Mouse (Mus musculus) ES-E14 (cell line): ENCODE measurements at regions not wholly inside any gene's neighbourhood (a gene's known extent, or its start where the extent isn't known, plus 50 kb on each side); places are given as distances from the start of the nearest gene placed in this dataset.

Source experiments
- DNase-seq: peaks from one replicate; pipeline ENCODE4 v3.0.0-alpha.2; 2013; ENCODE audit warnings: low read depth, low spot score
- H3K27ac ChIP-seq: 2 replicates; pipeline ENCODE4 v1.5.1; 2012; ENCODE audit warnings: low read depth, mild to moderate bottlenecking, low read length, moderate library complexity, mixed read lengths; ENCODE audit not compliant: poor library complexity, insufficient read depth, severe bottlenecking
- H3K36me3 ChIP-seq: 2 replicates; pipeline ENCODE4 v1.6.1; 2012; ENCODE audit warnings: mild to moderate bottlenecking, low read length, moderate library complexity, mixed read lengths; ENCODE audit not compliant: control insufficient read depth, poor library complexity, insufficient read depth, severe bottlenecking
- H3K4me1 ChIP-seq, 2 experiments: fragments of 150-350 bp in 1 of 2; sonication (generic) in 1 of 2; 2 replicates each; pipeline ENCODE4 v1.6.1; 2012; ENCODE audit warnings: low read length in 2 of 2, mild to moderate bottlenecking in 1 of 2, mixed read lengths in 1 of 2; ENCODE audit not compliant: control insufficient read depth in 2 of 2, insufficient read depth in 2 of 2, poor library complexity in 1 of 2
- H3K4me3 ChIP-seq, 2 experiments: fragments of 150-350 bp in 1 of 2; sonication (generic) in 1 of 2; 2 replicates each; pipeline ENCODE4 v1.5.1; 2012; ENCODE audit warnings: low read length in 2 of 2, low read depth in 1 of 2, mild to moderate bottlenecking in 1 of 2, mixed read lengths in 1 of 2; ENCODE audit not compliant: insufficient read depth in 1 of 2, poor library complexity in 1 of 2, severe bottlenecking in 1 of 2
- H3K9ac ChIP-seq: 2 replicates; pipeline ENCODE4 v1.6.1; 2012; ENCODE audit warnings: low read depth, mild to moderate bottlenecking, low read length, mixed read lengths; ENCODE audit not compliant: poor library complexity, insufficient read depth, severe bottlenecking
- H3K9me3 ChIP-seq: fragments of 150-350 bp; sonication (generic); 2 replicates; pipeline ENCODE4 v1.6.1; 2012; ENCODE audit warnings: low read depth, mild to moderate bottlenecking, low read length; ENCODE audit not compliant: control insufficient read depth, insufficient read depth
- CHD2 ChIP-seq: IDR thresholded peaks from 2 replicates; pipeline ENCODE4 v1.6.1; 2014; ENCODE audit warnings: mild to moderate bottlenecking, low read depth, low read length, inconsistent platforms
- HCFC1 ChIP-seq: IDR thresholded peaks from 2 replicates; pipeline ENCODE4 v1.6.1; 2012; ENCODE audit warnings: low read length, inconsistent platforms, borderline replicate concordance; ENCODE audit not compliant: insufficient read depth
- MAFK ChIP-seq: IDR thresholded peaks from 2 replicates; pipeline ENCODE4 v1.6.1; 2014; ENCODE audit warnings: mild to moderate bottlenecking, low read depth, low read length, inconsistent platforms; ENCODE audit not compliant: insufficient read depth
- ZC3H11A ChIP-seq: IDR thresholded peaks from 2 replicates; pipeline ENCODE4 v1.6.1; 2012; ENCODE audit warnings: low read depth, mild to moderate bottlenecking, inconsistent platforms, low read length, borderline replicate concordance
- ZNF384 ChIP-seq: IDR thresholded peaks from 2 replicates; pipeline ENCODE4 v1.6.1; 2012; ENCODE audit warnings: low read depth, low read length, inconsistent platforms
- in situ Hi-C, 2 experiments: fragments of 600-800 bp; cut with MboI; formaldehyde crosslinking; loops; one replicate each; pipeline ENCODE4 v1.15.1; 2025; ENCODE audit warnings: low sequenced_read_pairs in 2 of 2, inconsistent platforms in 1 of 2; ENCODE audit not compliant: unreplicated experiment in 2 of 2

DNA sequence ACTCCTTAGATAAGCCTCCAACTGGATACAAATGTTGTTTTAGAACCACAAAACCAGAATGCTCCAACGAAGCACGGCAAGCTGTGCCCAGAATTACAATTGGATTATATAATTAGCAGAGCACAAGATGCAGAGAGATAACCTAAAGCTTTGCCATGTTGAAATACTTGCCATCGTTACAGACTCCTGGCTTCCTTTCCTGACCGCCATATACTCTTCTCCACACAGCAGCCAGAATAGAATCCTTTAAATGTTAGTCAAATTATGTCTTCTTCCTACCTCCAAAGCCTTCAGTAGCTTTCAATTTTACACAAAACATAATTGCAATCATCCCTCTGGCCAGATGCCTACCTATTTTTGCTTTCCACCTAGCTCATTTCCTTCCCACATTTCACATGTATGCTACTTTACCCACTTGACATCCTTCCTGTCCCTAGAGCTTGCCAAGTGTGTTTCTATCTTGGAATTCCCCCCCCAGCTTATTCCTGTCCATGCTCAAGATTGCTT lies 52.8 kb upstream of the G2e3 start:
- Histone ChIP-seq H3K9ac (no peak overlapping the region), H3K4me3 (no peak overlapping the region), H3K27ac (no peak overlapping the region), H3K4me1 (no peaks in the 10 kb centered on the region), H3K9me3 (no peaks in the 10 kb centered on the region), H3K36me3 (no peaks in the 10 kb centered on the region)
- in situ Hi-C loops = no loop called here
- TF ChIP-seq ZNF384 = no peak
- no peak for TF ChIP-seq CHD2
- TF ChIP-seq MAFK = no peak
- no peak for TF ChIP-seq HCFC1
- TF ChIP-seq ZC3H11A = no peak
- DNase-seq = no peak

DNA sequence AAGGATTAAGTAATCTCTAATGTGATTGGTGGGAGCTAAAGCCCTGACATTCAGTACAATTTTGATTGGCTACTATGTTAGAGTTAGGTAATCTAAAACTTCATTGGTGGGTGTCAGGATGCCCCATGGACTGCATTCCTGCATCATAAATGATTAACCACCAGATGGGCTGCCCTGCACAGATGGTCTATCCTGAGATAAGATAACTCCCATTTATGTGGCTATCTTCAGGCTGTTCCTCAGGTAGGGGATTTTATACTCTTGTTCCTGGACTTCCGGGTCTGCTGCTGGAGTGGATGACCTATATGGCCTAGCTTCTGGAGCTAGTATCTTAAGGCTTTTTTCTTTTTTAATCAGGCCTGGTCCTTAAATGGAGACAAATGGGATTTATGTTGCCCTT lies 69.5 kb upstream of the G2e3 start:
- no peak for DNase-seq
- Histone ChIP-seq H3K36me3 (no peaks in the 10 kb centered on the region), H3K9ac (no peak overlapping the region), H3K4me3 (no peak overlapping the region), H3K4me1 (no peaks in the 10 kb centered on the region), H3K9me3 (no peaks in the 10 kb centered on the region), H3K27ac (no peak overlapping the region)
- in situ Hi-C loops = no loop called here
- TF ChIP-seq CHD2 (no peak), ZC3H11A (no peak), HCFC1 (no peak), MAFK (no peak), ZNF384 (no peak)

DNA sequence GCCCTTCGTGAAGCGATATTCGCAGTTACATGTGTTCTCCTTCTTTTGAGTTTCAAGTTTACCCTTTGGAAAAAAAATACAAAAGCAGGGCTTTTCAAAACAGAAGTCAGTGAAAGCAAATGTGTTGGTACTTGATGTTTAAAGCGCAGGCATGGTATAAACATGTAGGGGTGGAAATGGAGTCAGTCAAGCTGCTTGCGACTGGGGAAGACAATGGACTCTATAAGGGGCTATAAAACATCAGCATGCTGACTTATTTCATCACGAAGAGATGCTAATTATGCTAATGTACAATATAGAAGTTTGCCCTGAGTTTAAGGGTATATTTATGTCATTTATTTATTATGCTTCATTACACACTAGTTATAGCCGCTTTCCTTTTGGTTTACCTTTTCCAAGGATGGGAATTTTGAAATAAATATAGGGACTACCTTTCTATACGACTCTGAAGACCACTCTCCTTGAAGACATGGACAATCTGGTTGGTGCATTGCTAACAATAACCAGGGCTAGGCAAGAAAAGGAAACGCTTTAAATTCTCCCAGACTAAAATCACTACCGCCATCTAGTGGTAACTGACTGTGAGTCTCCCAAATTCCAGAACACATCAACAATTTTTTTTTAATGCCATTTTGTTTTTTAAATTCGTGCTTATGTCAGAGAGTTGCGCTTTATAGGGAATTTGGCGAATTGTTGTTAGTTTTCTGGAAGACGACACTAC lies 71.9 kb upstream of the G2e3 start:
- no peak overlapping the region for H3K27ac ChIP-seq
- peak; percentile 31 for DNase-seq
- no peaks in the 10 kb centered on the region for H3K9me3 ChIP-seq
- in situ Hi-C loops = no loop called here
- TF ChIP-seq HCFC1 (no peak), ZNF384 (peak; percentile 69; the same call in 1 of the 2 replicates)
- no peak overlapping the region for H3K4me3 ChIP-seq
- H3K36me3 ChIP-seq = no peaks in the 10 kb centered on the region
- H3K9ac ChIP-seq = no peak overlapping the region
- H3K4me1 ChIP-seq = no peaks in the 10 kb centered on the region

DNA sequence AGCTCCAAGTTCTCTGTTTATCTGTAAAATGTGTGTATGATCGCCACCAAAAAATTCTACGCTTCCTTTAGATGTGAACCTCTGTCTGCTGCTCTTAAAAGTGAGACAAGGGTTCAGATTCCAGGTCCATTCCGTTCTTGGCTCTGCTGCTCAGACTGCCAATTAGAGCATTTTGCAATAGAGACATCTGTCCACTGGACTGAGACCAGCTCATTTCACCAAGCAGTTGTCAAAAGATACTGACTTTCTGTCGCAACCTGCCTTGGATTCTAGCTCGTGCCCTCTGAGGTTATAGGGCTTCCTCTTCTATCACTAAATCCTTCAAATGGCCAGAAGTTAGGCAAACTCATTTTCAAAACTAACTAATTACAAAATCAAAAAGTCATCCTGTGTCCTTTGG lies 74.4 kb upstream of the G2e3 start:
- Histone ChIP-seq H3K9ac (no peak overlapping the region), H3K36me3 (no peaks in the 10 kb centered on the region), H3K4me3 (no peak overlapping the region), H3K9me3 (no peaks in the 10 kb centered on the region), H3K27ac (no peak overlapping the region), H3K4me1 (no peaks in the 10 kb centered on the region)
- in situ Hi-C loops = no loop called here
- DNase-seq = no peak
- no peak for TF ChIP-seq CHD2

DNA sequence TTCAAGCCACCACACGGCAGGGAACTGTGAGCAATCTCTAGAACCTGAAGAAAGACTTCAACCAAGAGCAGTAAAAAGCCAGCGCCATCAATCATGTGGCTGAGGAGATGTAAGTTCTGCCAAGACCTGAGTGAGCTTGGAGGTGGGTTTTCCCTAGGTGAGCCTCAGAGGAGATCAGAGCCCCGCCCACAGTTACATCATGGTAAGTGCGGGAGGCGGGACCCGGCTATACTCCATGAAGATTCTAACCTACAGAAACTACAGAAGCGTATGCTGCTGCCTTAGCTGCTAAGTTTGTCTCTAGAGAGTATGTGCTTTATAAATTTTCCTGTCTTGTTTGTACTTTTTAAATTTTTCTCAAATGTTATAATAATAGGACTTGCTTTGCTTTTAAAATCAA lies 105.0 kb upstream of the G2e3 start:
- in situ Hi-C loops = no loop called here
- Histone ChIP-seq H3K27ac (no peak overlapping the region), H3K36me3 (no peaks in the 10 kb centered on the region), H3K9ac (no peak overlapping the region), H3K9me3 (no peaks in the 10 kb centered on the region), H3K4me1 (no peaks in the 10 kb centered on the region), H3K4me3 (no peak overlapping the region)
- no peak for DNase-seq
- TF ChIP-seq HCFC1 = no peak
- no peak for TF ChIP-seq CHD2
- TF ChIP-seq ZC3H11A = no peak
- no peak for TF ChIP-seq MAFK
- no peak for TF ChIP-seq ZNF384
